Mouse (Mus musculus) heart, embryonic 11.5 days (tissue): ENCODE data around the gene Pex14. TPM values are rescaled to one million over a fixed set of nuclear protein-coding genes. Genes with fewer than 3 reads are reported as not detected.
"Not testable (repeated sequence)": the region's sequence is repeated elsewhere in the genome, so short reads cannot be mapped to it uniquely, and the experiment has no call there.

Source experiments
- ATAC-seq: fragments of 200-750 bp; cut with Nextera tagmentation; replicated peaks from 2 replicates; pipeline ENCODE4 v1.8.0; 2017; ENCODE audit warnings: moderate library complexity; ENCODE audit not compliant: insufficient number of reproducible peaks, low FRiP score, low TSS enrichment
- H3K27ac ChIP-seq: fragments of 300-500 bp; sonication (generic); 2 replicates; pipeline ENCODE4 v1.5.1; 2014; ENCODE audit warnings: mild to moderate bottlenecking, low read depth, low read length
- H3K27me3 ChIP-seq: fragments of 300-500 bp; sonication (generic); 2 replicates; pipeline ENCODE4 v1.6.1; 2014; ENCODE audit warnings: mild to moderate bottlenecking, low read length, mixed read lengths; ENCODE audit not compliant: control insufficient read depth, insufficient read depth
- H3K36me3 ChIP-seq: fragments of 300-500 bp; sonication (generic); 2 replicates; pipeline ENCODE4 v1.6.1; 2014; ENCODE audit warnings: mild to moderate bottlenecking, low read length, moderate library complexity, mixed read lengths; ENCODE audit not compliant: control insufficient read depth, insufficient read depth
- H3K4me1 ChIP-seq: fragments of 300-500 bp; sonication (generic); 2 replicates; pipeline ENCODE4 v1.6.1; 2014; ENCODE audit warnings: low read length; ENCODE audit not compliant: control insufficient read depth, insufficient read depth
- H3K4me2 ChIP-seq: fragments of 300-500 bp; sonication (generic); 2 replicates; pipeline ENCODE4 v1.6.1; 2014; ENCODE audit warnings: mild to moderate bottlenecking, moderate library complexity
- H3K4me3 ChIP-seq: fragments of 300-500 bp; sonication (generic); 2 replicates; pipeline ENCODE4 v1.5.1; 2014; ENCODE audit warnings: low read depth, low read length
- H3K9ac ChIP-seq: fragments of 300-500 bp; sonication (generic); 2 replicates; pipeline ENCODE4 v1.6.1; 2014; ENCODE audit warnings: mild to moderate bottlenecking, low read depth, low read length, moderate library complexity
- H3K9me3 ChIP-seq: fragments of 300-500 bp; sonication (generic); replicated peaks from 2 replicates; pipeline ENCODE4 v1.6.1; 2016; ENCODE audit warnings: low read length; ENCODE audit not compliant: control insufficient read depth
- WGBS: fragments of 180-500 bp; shearing (Covaris S2); extraction: QIAGEN DNeasy Blood & Tissue Kit; methylation state at CpG from one replicate; pipeline ENCODE4 v1.1.7; 2014; ENCODE audit not compliant: insufficient replicate concordance; 5-methylcytosine and 5-hydroxymethylcytosine counted together
- polyA plus RNA-seq: library from polyadenylated mRNA; unstranded; fragments of >200 nt; fragmentation: Nextera tagmentation; extraction: Ambion mirVana; gene quantifications from 2 replicates; pipeline ENCODE4 v1.2.1, GENCODE M21; 2014

The Pex14 gene
- polyA plus RNA-seq, 1 experiment from 2014 or later = 33.5 TPM

GRCm38 (mm10) chr4:149125341-149126114 is 25.9 kb upstream of the Pex14 start:
- no peak overlapping the region for H3K4me2 ChIP-seq
- no peaks in the 10 kb centered on the region for H3K27me3 ChIP-seq
- no peaks in the 10 kb centered on the region for H3K9me3 ChIP-seq
- WGBS = 49% methylated on average over 11 of the region's 11 CpGs
- H3K27ac ChIP-seq = no peak overlapping the region
- ATAC-seq = no peak
- H3K36me3 ChIP-seq = no peaks in the 10 kb centered on the region
- H3K4me1 ChIP-seq = no peaks in the 10 kb centered on the region
- no peak overlapping the region for H3K9ac ChIP-seq
- no peak overlapping the region for H3K4me3 ChIP-seq

- no peak overlapping the region for H3K27ac ChIP-seq
- H3K9ac ChIP-seq = no peak overlapping the region
- no peaks in the 10 kb centered on the region for H3K27me3 ChIP-seq
- ATAC-seq = no peak
- no peak overlapping the region for H3K4me3 ChIP-seq
- H3K9me3 ChIP-seq = no peaks in the 10 kb centered on the region
- H3K4me2 ChIP-seq = no peak overlapping the region
- 60% methylated on average over 5 of the region's 5 CpGs for WGBS
- H3K36me3 ChIP-seq = no peaks in the 10 kb centered on the region
- no peaks in the 10 kb centered on the region for H3K4me1 ChIP-seq
These were observed 23.8 kb upstream of the Pex14 start for GRCm38 (mm10) chr4:149123432-149123831.

- not testable (repeated sequence) for H3K27me3 ChIP-seq, H3K9me3 ChIP-seq, ATAC-seq, H3K36me3 ChIP-seq, H3K4me1 ChIP-seq, H3K4me2 ChIP-seq, H3K4me3 ChIP-seq, H3K9ac ChIP-seq, H3K27ac ChIP-seq
- 82% methylated on average over 12 of the region's 12 CpGs for WGBS
These were observed 20.4 kb upstream of the Pex14 start for GRCm38 (mm10) chr4:149119978-149120562.

- H3K27ac ChIP-seq = no peak within 1 kb of the TSS
These were observed 4.3 kb upstream of the Pex14 start, which contains the start of gene Dffa for GRCm38 (mm10) chr4:149103875-149104561. Gene Dffa, plus strand, starts transcription at chr4:149104146.

GRCm38 (mm10) chr4:149101456-149101855 is 1.8 kb upstream of the Pex14 start:
- 86% methylated on average over 3 of the region's 3 CpGs for whole genome bisulfite sequencing
- no peak overlapping the region for H3K4me2 ChIP-seq

More at GRCm38 (mm10) chr4:149103875-149104561, 4.3 kb upstream of the Pex14 start, which contains the start of gene Dffa:
- Histone ChIP-seq H3K4me2 (peak within 1 kb of the TSS; percentile 77), H3K9me3 (no peaks in the 10 kb centered on the region), H3K9ac (peak within 1 kb of the TSS; percentile 86), H3K4me3 (peak within 1 kb of the TSS; percentile 76), H3K36me3 (0 out of 2 replicates have a peak, but pooled peaks cover 2% of the 10 kb centered on the region), H3K27me3 (no peaks in the 10 kb centered on the region), H3K4me1 (peaks cover 7% of the 10 kb centered on the region; the same call in 1 of the 2 replicates)
- ATAC-seq = peak; percentile 68
- under 1% methylated on average over 35 of the region's 35 CpGs for WGBS

GRCm38 (mm10) chr4:149100449-149100848 is 773 bp upstream of the Pex14 start:
- H3K4me1 ChIP-seq = peaks cover 17% of the 10 kb centered on the region
- WGBS = 86% methylated on average over 12 of the region's 12 CpGs
- H3K27ac ChIP-seq, H3K27me3 ChIP-seq, H3K4me3 ChIP-seq, H3K36me3 ChIP-seq, ATAC-seq, H3K9ac ChIP-seq, H3K4me2 ChIP-seq, H3K9me3 ChIP-seq: not testable (repeated sequence)

More at GRCm38 (mm10) chr4:149101456-149101855, 1.8 kb upstream of the Pex14 start:
- peaks cover 17% of the 10 kb centered on the region for H3K4me1 ChIP-seq
- H3K9me3 ChIP-seq = no peaks in the 10 kb centered on the region
- no peaks in the 10 kb centered on the region for H3K36me3 ChIP-seq
- no peak overlapping the region for H3K4me3 ChIP-seq
- no peak overlapping the region for H3K9ac ChIP-seq
- H3K27me3 ChIP-seq = no peaks in the 10 kb centered on the region
- no peak overlapping the region for H3K27ac ChIP-seq
- no peak for ATAC-seq

- Histone ChIP-seq H3K4me2 (peak overlapping the region; percentile 98), H3K36me3 (no peaks in the 10 kb centered on the region), H3K9me3 (no peaks in the 10 kb centered on the region), H3K4me1 (peaks cover 11% of the 10 kb centered on the region), H3K27me3 (no peaks in the 10 kb centered on the region), H3K9ac (peak overlapping the region; percentile 94), H3K27ac (no peak overlapping the region), H3K4me3 (peak overlapping the region; percentile 99)
- WGBS = 8% methylated on average over 11 of the region's 11 CpGs
- ATAC-seq = no peak
These were observed 1.1 kb downstream of the Pex14 start for GRCm38 (mm10) chr4:149098571-149098970.

- no peak overlapping the region for H3K9ac ChIP-seq
- H3K9me3 ChIP-seq = no peaks in the 10 kb centered on the region
- H3K4me3 ChIP-seq = no peak overlapping the region
- no peaks in the 10 kb centered on the region; the same call in 1 of the 2 replicates for H3K36me3 ChIP-seq
- no peak overlapping the region for H3K27ac ChIP-seq
- ATAC-seq = no peak
- no peaks in the 10 kb centered on the region for H3K27me3 ChIP-seq
- peaks cover 11% of the 10 kb centered on the region for H3K4me1 ChIP-seq
- peak overlapping the region; percentile 98 for H3K4me2 ChIP-seq
- 72% methylated on average over 3 of the region's 3 CpGs for WGBS
These were observed 1.7 kb downstream of the Pex14 start for GRCm38 (mm10) chr4:149097956-149098355.
